Mouse (Mus musculus): ENCODE results near the gene Hoxc9. TPM values are rescaled to one million over a fixed set of nuclear protein-coding genes. Genes with fewer than 3 reads are reported as not detected.

Gene Hoxc9
- polyA plus RNA-seq, 1 experiment = 6.2 TPM

- Histone ChIP-seq H3K4me1 (ENCODE audit: control insufficient read depth, insufficient read depth, low read length) (no peaks in the 10 kb centered on the region), H3K27ac (ENCODE audit: insufficient read depth, low read length) (peak overlapping the region; percentile 50; the same call in 1 of the 2 replicates), H3K4me3 (ENCODE audit: insufficient read depth, low read length) (peak overlapping the region; percentile 26; the same call in 1 of the 2 replicates)
- TF ChIP-seq CTCF (IDR thresholded peaks at IDR 0.05; ENCODE audit: borderline replicate concordance, insufficient read depth, low read length) = no peak
- no peak for TF ChIP-seq POLR2A (IDR thresholded peaks at IDR 0.05; ENCODE audit: low read depth, low read length)
Measured at GRCm38 (mm10) chr15:102992863-102993262, 16.6 kb downstream of the Hoxc9 start.

- Histone ChIP-seq H3K4me3 (ENCODE audit: insufficient read depth, low read length) (0 out of 2 replicates have a peak overlapping the region, but pooled peaks have one; percentile 1), H3K27ac (ENCODE audit: insufficient read depth, low read length) (peak overlapping the region; percentile 16; the same call in 1 of the 2 replicates), H3K4me1 (ENCODE audit: control insufficient read depth, insufficient read depth, low read length) (no peaks in the 10 kb centered on the region)
- TF ChIP-seq POLR2A (IDR thresholded peaks at IDR 0.05; ENCODE audit: low read depth, low read length) (no peak), CTCF (IDR thresholded peaks at IDR 0.05; ENCODE audit: borderline replicate concordance, insufficient read depth, low read length) (no peak)
Measured at GRCm38 (mm10) chr15:102996548-102996947, 20.3 kb downstream of the Hoxc9 start.

GRCm38 (mm10) chr15:102997431-102997830 lies 21.2 kb downstream of the Hoxc9 start:
- H3K4me3 ChIP-seq (ENCODE audit: insufficient read depth, low read length) = peak overlapping the region; percentile 11; the same call in 1 of the 2 replicates
- peak overlapping the region; percentile 90 for H3K27ac ChIP-seq (ENCODE audit: insufficient read depth, low read length)
- H3K4me1 ChIP-seq (ENCODE audit: control insufficient read depth, insufficient read depth, low read length) = no peaks in the 10 kb centered on the region
- TF ChIP-seq POLR2A (IDR thresholded peaks at IDR 0.05; ENCODE audit: low read depth, low read length) (no peak), CTCF (IDR thresholded peaks at IDR 0.05; ENCODE audit: borderline replicate concordance, insufficient read depth, low read length) (no peak)

DNA sequence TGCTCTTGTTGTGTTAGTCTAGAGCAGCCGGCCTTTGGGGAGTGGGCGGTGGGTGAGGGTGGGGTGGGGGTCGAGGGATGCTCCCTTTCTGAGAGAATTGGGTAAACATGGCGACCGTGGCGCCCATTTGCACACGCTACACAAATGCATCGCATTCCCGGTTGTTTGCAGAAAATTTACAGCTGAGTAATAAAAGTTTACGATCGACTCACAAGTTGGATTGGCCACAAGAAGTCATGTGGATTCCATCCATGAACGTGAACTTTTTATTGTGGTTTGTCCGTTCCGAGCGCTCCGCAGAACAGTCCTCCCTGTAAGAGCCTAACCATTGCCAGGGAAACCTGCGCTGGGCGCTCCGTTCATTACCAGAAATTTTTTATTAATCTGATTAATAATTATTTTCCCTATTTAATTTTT lies 21.7 kb downstream of the Hoxc9 start, which contains the start of gene Hoxc6:
Gene Hoxc6 (plus strand): TSS at position 319 of the 417 bp plus-strand sequence.
- peak within 1 kb of the TSS; percentile 41 for H3K4me3 ChIP-seq (ENCODE audit: insufficient read depth, low read length)
- TF ChIP-seq CTCF (IDR thresholded peaks at IDR 0.05; ENCODE audit: borderline replicate concordance, insufficient read depth, low read length) = no peak
- peak; percentile 78 for TF ChIP-seq POLR2A (IDR thresholded peaks at IDR 0.05; ENCODE audit: low read depth, low read length)
- H3K4me1 ChIP-seq (ENCODE audit: control insufficient read depth, insufficient read depth, low read length) = no peaks in the 10 kb centered on the region
- H3K27ac ChIP-seq (ENCODE audit: insufficient read depth, low read length) = peak within 1 kb of the TSS; percentile 90

- peak overlapping the region; percentile 90 for H3K27ac ChIP-seq (ENCODE audit: insufficient read depth, low read length)
- H3K4me1 ChIP-seq (ENCODE audit: control insufficient read depth, insufficient read depth, low read length) = no peaks in the 10 kb centered on the region
- TF ChIP-seq POLR2A (IDR thresholded peaks at IDR 0.05; ENCODE audit: low read depth, low read length) (peak; percentile 35), CTCF (IDR thresholded peaks at IDR 0.05; ENCODE audit: borderline replicate concordance, insufficient read depth, low read length) (no peak)
- peak overlapping the region; percentile 41 for H3K4me3 ChIP-seq (ENCODE audit: insufficient read depth, low read length)
Measured at GRCm38 (mm10) chr15:102998608-102999182, 22.5 kb downstream of the Hoxc9 start.

GRCm38 (mm10) chr15:102999183-102999831 lies 23.1 kb downstream of the Hoxc9 start:
- Histone ChIP-seq H3K4me1 (ENCODE audit: control insufficient read depth, insufficient read depth, low read length) (no peaks in the 10 kb centered on the region), H3K27ac (ENCODE audit: insufficient read depth, low read length) (peak overlapping the region; percentile 92), H3K4me3 (ENCODE audit: insufficient read depth, low read length) (peak overlapping the region; percentile 41)
- TF ChIP-seq CTCF (IDR thresholded peaks at IDR 0.05; ENCODE audit: borderline replicate concordance, insufficient read depth, low read length) = no peak
- no peak; the same call in 1 of the 2 replicates for TF ChIP-seq POLR2A (IDR thresholded peaks at IDR 0.05; ENCODE audit: low read depth, low read length)

GRCm38 (mm10) chr15:102999955-103000354 lies 23.7 kb downstream of the Hoxc9 start:
- TF ChIP-seq POLR2A (IDR thresholded peaks at IDR 0.05; ENCODE audit: low read depth, low read length) (peak; percentile 48; the same call in 1 of the 2 replicates), CTCF (IDR thresholded peaks at IDR 0.05; ENCODE audit: borderline replicate concordance, insufficient read depth, low read length) (no peak)
- Histone ChIP-seq H3K4me3 (ENCODE audit: insufficient read depth, low read length) (peak overlapping the region; percentile 41), H3K27ac (ENCODE audit: insufficient read depth, low read length) (peak overlapping the region; percentile 92), H3K4me1 (ENCODE audit: control insufficient read depth, insufficient read depth, low read length) (no peaks in the 10 kb centered on the region)

DNA sequence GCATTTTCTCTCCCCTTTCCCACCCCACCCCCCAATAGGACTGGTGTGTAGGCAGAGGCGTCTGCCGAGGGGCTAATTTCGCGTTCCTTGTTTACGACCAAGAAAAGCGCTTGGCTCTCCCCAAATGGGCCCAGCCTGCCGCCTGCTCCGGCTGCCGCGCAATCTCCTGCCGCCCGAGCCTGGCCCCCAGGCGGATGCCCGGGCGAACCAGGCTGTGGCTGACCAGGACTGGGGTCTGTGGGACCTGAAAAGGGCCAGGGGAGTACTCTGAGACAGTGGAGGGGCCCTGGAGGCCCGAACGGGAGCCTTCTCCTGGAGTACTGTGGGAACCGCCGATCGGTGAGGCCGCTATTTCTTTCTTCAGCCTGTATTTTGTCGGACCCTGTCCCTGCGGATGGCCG lies 24.3 kb downstream of the Hoxc9 start:
- TF ChIP-seq POLR2A (IDR thresholded peaks at IDR 0.05; ENCODE audit: low read depth, low read length) (0 out of 2 replicates have a peak, but pooled peaks have one; percentile 19), CTCF (IDR thresholded peaks at IDR 0.05; ENCODE audit: borderline replicate concordance, insufficient read depth, low read length) (no peak)
- Histone ChIP-seq H3K27ac (ENCODE audit: insufficient read depth, low read length) (peak overlapping the region; percentile 92), H3K4me1 (ENCODE audit: control insufficient read depth, insufficient read depth, low read length) (no peaks in the 10 kb centered on the region), H3K4me3 (ENCODE audit: insufficient read depth, low read length) (peak overlapping the region; percentile 43)

GRCm38 (mm10) chr15:103001370-103001769 lies 25.1 kb downstream of the Hoxc9 start:
- H3K4me1 ChIP-seq (ENCODE audit: control insufficient read depth, insufficient read depth, low read length) = no peaks in the 10 kb centered on the region; the same call in 1 of the 2 replicates
- 0 out of 2 replicates have a peak, but pooled peaks have one; percentile 14 for TF ChIP-seq POLR2A (IDR thresholded peaks at IDR 0.05; ENCODE audit: low read depth, low read length)
- TF ChIP-seq CTCF (IDR thresholded peaks at IDR 0.05; ENCODE audit: borderline replicate concordance, insufficient read depth, low read length) = no peak
- H3K4me3 ChIP-seq (ENCODE audit: insufficient read depth, low read length) = peak overlapping the region; percentile 43
- peak overlapping the region; percentile 92 for H3K27ac ChIP-seq (ENCODE audit: insufficient read depth, low read length)

All from embryonic fibroblast, embryonic 13.5 days (primary cell).